Mouse (Mus musculus): Measurements from ENCODE around the gene Palld. TPM values are rescaled to one million over a fixed set of nuclear protein-coding genes. Genes with fewer than 3 reads are reported as not detected.

The Palld gene
- polyA plus RNA-seq, 1 experiment from 2014 or later: 49.7 TPM

DNA sequence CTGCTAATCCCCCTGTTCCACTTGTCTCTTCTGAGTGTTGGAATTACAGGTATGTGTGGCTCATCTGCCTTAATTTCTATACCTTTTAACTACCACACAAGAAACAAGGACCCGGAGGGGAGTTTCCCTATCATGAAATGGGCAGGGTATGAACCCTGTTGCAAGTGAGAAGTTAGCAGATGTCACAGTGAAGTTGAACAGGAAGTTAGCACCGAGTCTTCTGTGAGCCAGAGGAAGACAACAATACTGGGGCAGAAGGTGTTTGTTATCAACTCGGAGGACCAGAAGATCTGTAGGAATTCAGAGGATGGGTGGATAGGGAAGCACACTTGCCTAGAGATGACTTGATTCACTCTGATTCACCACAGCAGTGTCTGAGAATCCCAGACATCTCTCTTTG lies 259.3 kb downstream of the Palld start:
- Histone ChIP-seq H3K9me3 (replicated peaks; ENCODE audit: low read length) (no peaks in the 10 kb centered on the region), H3K4me1 (replicated peaks; ENCODE audit: insufficient read depth, low read length) (0 out of 2 replicates have a peak, but pooled peaks cover 9% of the 10 kb centered on the region), H3K4me3 (replicated peaks; ENCODE audit: low read depth, low read length) (no peak overlapping the region), H3K27ac (no peak overlapping the region), H3K4me2 (ENCODE audit: low read length) (no peak overlapping the region), H3K36me3 (ENCODE audit: insufficient read depth, low read length) (no peaks in the 10 kb centered on the region), H3K27me3 (ENCODE audit: insufficient read depth, low read length) (no peaks in the 10 kb centered on the region), H3K9ac (ENCODE audit: low read depth, low read length) (no peak overlapping the region)
- DNase-seq (ENCODE audit: low spot score) (no peak), ATAC-seq (replicated peaks; ENCODE audit: low FRiP score, low read depth) (no peak)
- 67% methylated on average over 3 of the region's 3 CpGs for WGBS
- no peak for TF ChIP-seq CTCF (IDR thresholded peaks at IDR 0.05; ENCODE audit: low read depth)

DNA sequence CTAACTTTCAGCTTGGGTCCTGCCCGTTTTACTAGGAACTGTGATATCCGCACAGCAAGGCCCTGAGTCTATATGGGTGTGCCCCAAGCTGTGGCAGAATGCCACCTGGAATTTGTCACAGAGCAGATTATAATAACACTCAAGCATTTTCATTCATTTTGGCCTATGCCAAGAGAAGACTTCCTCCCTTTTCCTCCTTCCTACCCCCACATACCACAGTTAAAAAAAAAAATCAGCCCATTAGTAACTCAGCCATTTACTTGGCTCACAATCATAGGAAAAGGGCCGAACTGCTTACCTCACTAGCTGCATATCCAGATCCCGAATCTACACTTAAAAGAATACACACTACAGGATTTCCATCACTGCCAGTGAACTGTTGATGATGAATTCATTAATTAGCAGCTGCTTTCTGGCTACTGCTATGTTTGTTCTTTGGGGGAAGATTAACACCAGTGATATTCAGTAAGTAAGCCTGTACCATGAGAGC lies 260.1 kb downstream of the Palld start:
- Histone ChIP-seq H3K9me3 (replicated peaks; ENCODE audit: low read length) (no peaks in the 10 kb centered on the region), H3K9ac (ENCODE audit: low read depth, low read length) (no peak overlapping the region), H3K27me3 (ENCODE audit: insufficient read depth, low read length) (no peaks in the 10 kb centered on the region), H3K4me3 (replicated peaks; ENCODE audit: low read depth, low read length) (no peak overlapping the region), H3K27ac (no peak overlapping the region), H3K4me1 (replicated peaks; ENCODE audit: insufficient read depth, low read length) (0 out of 2 replicates have a peak, but pooled peaks cover 9% of the 10 kb centered on the region), H3K4me2 (ENCODE audit: low read length) (no peak overlapping the region), H3K36me3 (ENCODE audit: insufficient read depth, low read length) (no peaks in the 10 kb centered on the region)
- DNase-seq (ENCODE audit: low spot score) (peak; percentile 39), ATAC-seq (replicated peaks; ENCODE audit: low FRiP score, low read depth) (no peak)
- TF ChIP-seq CTCF (IDR thresholded peaks at IDR 0.05; ENCODE audit: low read depth): no peak
- 46% methylated on average over 4 of the region's 4 CpGs for WGBS

DNA sequence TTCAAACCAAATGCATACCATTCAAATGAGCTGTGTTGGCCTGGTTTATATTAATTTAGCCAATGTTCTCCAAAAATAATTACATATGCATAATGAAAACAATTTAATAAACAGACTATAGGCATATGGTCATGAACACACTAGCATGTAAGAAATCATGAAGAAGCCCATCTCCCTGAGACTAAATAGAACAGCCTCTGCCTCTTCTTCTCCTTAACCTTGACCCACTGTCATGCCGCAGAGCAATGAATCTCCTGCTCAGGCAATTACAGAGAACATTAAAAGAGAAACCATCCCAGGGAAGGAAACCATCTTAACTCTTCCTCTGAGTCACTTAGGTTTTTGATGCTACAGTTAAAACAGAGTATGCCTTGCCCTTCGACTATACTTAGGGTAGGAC lies 262.9 kb downstream of the Palld start:
- no peaks in the 10 kb centered on the region for H3K27me3 ChIP-seq (ENCODE audit: insufficient read depth, low read length)
- H3K9me3 ChIP-seq (replicated peaks; ENCODE audit: low read length): no peaks in the 10 kb centered on the region
- H3K27ac ChIP-seq: no peak overlapping the region
- no peaks in the 10 kb centered on the region for H3K36me3 ChIP-seq (ENCODE audit: insufficient read depth, low read length)
- no peak overlapping the region for H3K4me2 ChIP-seq (ENCODE audit: low read length)
- DNase-seq (ENCODE audit: low spot score) (peak; percentile 60), ATAC-seq (replicated peaks; ENCODE audit: low FRiP score, low read depth) (no peak; the same call in 1 of the 2 replicates)
- 49% methylated on average over 2 of the region's 2 CpGs for WGBS
- no peak overlapping the region for H3K9ac ChIP-seq (ENCODE audit: low read depth, low read length)
- H3K4me1 ChIP-seq (replicated peaks; ENCODE audit: insufficient read depth, low read length): 0 out of 2 replicates have a peak, but pooled peaks cover 9% of the 10 kb centered on the region
- H3K4me3 ChIP-seq (replicated peaks; ENCODE audit: low read depth, low read length): no peak overlapping the region
- no peak for TF ChIP-seq CTCF (IDR thresholded peaks at IDR 0.05; ENCODE audit: low read depth)

DNA sequence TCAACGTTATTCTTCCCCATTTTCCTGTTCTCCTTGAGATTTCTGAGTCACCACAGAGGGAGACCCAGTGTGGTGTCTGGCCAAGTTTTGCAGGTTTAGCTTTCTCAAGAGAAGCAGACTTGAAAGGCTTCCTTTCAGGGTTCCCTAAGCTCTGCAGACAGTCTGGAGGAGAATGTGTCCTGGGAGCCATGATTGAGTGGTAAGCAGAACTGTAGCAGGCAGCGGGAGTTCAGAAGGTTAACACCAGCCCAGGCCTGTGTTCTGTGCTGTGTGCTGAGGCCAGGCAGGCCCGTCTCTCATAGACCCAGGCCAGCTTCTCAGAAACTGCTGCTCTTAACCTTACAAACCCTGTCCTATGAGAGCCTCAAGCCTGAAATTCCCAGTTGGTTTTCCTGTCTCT lies 263.5 kb downstream of the Palld start:
- no peak for TF ChIP-seq CTCF (IDR thresholded peaks at IDR 0.05; ENCODE audit: low read depth)

DNA sequence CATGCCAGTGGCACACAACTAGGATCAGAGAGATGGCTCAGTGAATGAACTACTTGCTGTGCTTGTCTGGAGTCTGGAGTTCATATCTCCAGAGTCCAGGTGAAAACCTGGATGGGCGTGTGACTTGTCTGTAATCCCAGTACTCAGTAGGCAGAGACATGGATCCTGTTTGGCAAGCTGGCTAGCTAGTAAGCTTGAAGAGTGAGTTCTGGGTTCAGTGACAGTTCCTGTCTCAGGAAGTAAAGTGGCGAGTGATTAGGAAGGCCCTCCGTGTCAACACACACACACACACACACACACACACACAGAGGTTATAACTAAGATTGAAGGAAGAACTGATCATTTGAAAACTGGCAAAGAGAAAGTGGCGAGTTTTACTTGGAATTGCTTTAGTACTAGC lies 264.8 kb downstream of the Palld start:
- Histone ChIP-seq H3K4me3 (replicated peaks; ENCODE audit: low read depth, low read length) (no peak overlapping the region), H3K27me3 (ENCODE audit: insufficient read depth, low read length) (no peaks in the 10 kb centered on the region), H3K9me3 (replicated peaks; ENCODE audit: low read length) (no peaks in the 10 kb centered on the region), H3K4me1 (replicated peaks; ENCODE audit: insufficient read depth, low read length) (0 out of 2 replicates have a peak, but pooled peaks cover 9% of the 10 kb centered on the region), H3K36me3 (ENCODE audit: insufficient read depth, low read length) (no peaks in the 10 kb centered on the region), H3K4me2 (ENCODE audit: low read length) (no peak overlapping the region), H3K27ac (no peak overlapping the region), H3K9ac (ENCODE audit: low read depth, low read length) (no peak overlapping the region)
- WGBS: 86% methylated on average over 4 of the region's 4 CpGs
- DNase-seq (ENCODE audit: low spot score) (no peak), ATAC-seq (replicated peaks; ENCODE audit: low FRiP score, low read depth) (no peak)
- TF ChIP-seq CTCF (IDR thresholded peaks at IDR 0.05; ENCODE audit: low read depth): no peak

More for the DNA sequence above, 263.5 kb downstream of the Palld start:
- Histone ChIP-seq H3K9ac (ENCODE audit: low read depth, low read length) (no peak overlapping the region), H3K9me3 (replicated peaks; ENCODE audit: low read length) (no peaks in the 10 kb centered on the region), H3K4me2 (ENCODE audit: low read length) (no peak overlapping the region), H3K36me3 (ENCODE audit: insufficient read depth, low read length) (no peaks in the 10 kb centered on the region), H3K27me3 (ENCODE audit: insufficient read depth, low read length) (no peaks in the 10 kb centered on the region), H3K4me1 (replicated peaks; ENCODE audit: insufficient read depth, low read length) (0 out of 2 replicates have a peak, but pooled peaks cover 9% of the 10 kb centered on the region), H3K4me3 (replicated peaks; ENCODE audit: low read depth, low read length) (no peak overlapping the region), H3K27ac (peak overlapping the region; percentile 60; the same call in 1 of the 2 replicates)
- ATAC-seq (replicated peaks; ENCODE audit: low FRiP score, low read depth) (no peak), DNase-seq (ENCODE audit: low spot score) (no peak)
- 23% methylated on average over 3 of the region's 3 CpGs for WGBS

DNA sequence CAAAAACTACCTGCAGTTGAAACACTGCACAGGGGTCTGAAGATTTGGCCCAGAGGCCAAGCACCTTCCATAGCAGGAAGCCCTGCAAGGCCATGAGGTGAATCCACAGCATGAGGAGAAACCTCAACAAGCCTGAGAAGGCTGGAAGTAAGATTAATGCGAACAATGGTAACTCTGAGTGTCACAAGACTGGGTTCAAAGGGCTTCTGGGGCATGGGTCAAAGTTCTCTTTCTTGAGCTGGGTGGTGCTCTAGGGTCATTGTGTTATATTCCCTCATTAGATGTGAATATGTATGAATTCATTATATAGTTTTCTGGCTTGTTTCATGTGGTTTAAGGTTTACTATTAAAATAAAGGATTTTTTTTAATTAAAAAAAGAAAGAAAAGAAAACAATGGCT lies 267.7 kb downstream of the Palld start:
- no peaks in the 10 kb centered on the region for H3K36me3 ChIP-seq (ENCODE audit: insufficient read depth, low read length)
- WGBS: 71% methylated on average over 1 of the region's 1 CpGs
- no peaks in the 10 kb centered on the region for H3K9me3 ChIP-seq (replicated peaks; ENCODE audit: low read length)
- DNase-seq (ENCODE audit: low spot score) (no peak), ATAC-seq (replicated peaks; ENCODE audit: low FRiP score, low read depth) (no peak)
- H3K27ac ChIP-seq: no peak overlapping the region
- H3K4me3 ChIP-seq (replicated peaks; ENCODE audit: low read depth, low read length): no peak overlapping the region
- H3K9ac ChIP-seq (ENCODE audit: low read depth, low read length): no peak overlapping the region
- TF ChIP-seq CTCF (IDR thresholded peaks at IDR 0.05; ENCODE audit: low read depth): no peak
- 0 out of 2 replicates have a peak, but pooled peaks cover 6% of the 10 kb centered on the region for H3K4me1 ChIP-seq (replicated peaks; ENCODE audit: insufficient read depth, low read length)
- H3K27me3 ChIP-seq (ENCODE audit: insufficient read depth, low read length): no peaks in the 10 kb centered on the region
- H3K4me2 ChIP-seq (ENCODE audit: low read length): no peak overlapping the region

DNA sequence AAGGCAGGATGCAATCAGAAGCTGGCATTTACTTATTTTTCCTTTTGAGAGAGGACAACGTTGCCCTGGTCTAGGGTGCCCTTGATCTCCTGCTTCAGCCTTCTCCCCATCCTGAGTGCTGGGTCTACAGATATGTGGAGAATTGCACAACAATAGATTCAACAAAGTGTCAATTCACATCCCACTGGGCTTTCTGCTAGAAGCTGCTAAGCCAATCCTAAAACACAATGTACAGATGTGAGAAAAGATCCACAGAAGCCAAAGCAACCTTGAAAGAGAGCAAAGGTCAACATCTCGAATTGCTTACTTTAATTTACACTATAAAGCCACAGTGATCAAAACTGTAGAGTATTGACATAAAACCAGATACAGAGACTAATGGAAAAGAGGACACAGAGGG lies 270.2 kb downstream of the Palld start:
- H3K36me3 ChIP-seq (ENCODE audit: insufficient read depth, low read length): no peaks in the 10 kb centered on the region
- no peak overlapping the region for H3K9ac ChIP-seq (ENCODE audit: low read depth, low read length)
- no peak overlapping the region for H3K4me3 ChIP-seq (replicated peaks; ENCODE audit: low read depth, low read length)
- 70% methylated on average over 2 of the region's 2 CpGs for WGBS
- H3K9me3 ChIP-seq (replicated peaks; ENCODE audit: low read length): no peaks in the 10 kb centered on the region
- no peaks in the 10 kb centered on the region for H3K27me3 ChIP-seq (ENCODE audit: insufficient read depth, low read length)
- ATAC-seq (replicated peaks; ENCODE audit: low FRiP score, low read depth) (no peak), DNase-seq (ENCODE audit: low spot score) (no peak)
- no peak overlapping the region for H3K27ac ChIP-seq
- TF ChIP-seq CTCF (IDR thresholded peaks at IDR 0.05; ENCODE audit: low read depth): no peak
- no peak overlapping the region for H3K4me2 ChIP-seq (ENCODE audit: low read length)
- H3K4me1 ChIP-seq (replicated peaks; ENCODE audit: insufficient read depth, low read length): no peaks in the 10 kb centered on the region
